Mouse (Mus musculus) cerebellum, adult 9-10 months (tissue): ENCODE data around the gene Gm5797.
"Not testable (repeated sequence)": the region's sequence is repeated elsewhere in the genome, so short reads cannot be mapped to it uniquely, and the experiment has no call there.

Source experiments
- DNase-seq: peaks from one replicate; pipeline ENCODE4 v3.0.0; 2022

Gene Gm5797

DNA sequence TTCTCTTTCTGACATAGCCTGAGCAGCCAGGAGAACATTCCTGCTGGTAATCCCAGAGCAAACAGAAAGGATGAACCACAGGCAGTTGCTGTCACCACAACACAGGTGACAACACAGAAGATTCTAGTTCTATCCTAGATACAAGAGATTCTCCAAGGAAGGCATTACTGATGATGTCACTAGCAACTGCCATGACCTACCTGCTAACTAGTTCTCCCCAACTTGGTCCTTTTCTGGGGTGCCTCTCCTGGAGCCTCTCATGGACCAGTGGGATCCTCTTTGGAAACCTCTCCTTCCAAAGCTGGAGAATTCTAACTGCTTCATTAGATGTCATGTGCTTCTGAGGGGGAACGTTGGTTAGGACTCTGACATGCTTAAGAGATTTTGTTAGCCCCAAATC, at the start of gene Gm5797:
Gene Gm5797 (minus strand): TSS at position 101 of the 400 bp plus-strand sequence.
- not testable (repeated sequence) for DNase-seq

- DNase-seq, result not testable (repeated sequence)
These were observed 32.8 kb upstream of the Gm5797 start, which contains the start of gene Gm8374 for GRCm38 (mm10) chr14:7365034-7365433. Gene Gm8374 (minus strand): TSS chr14:7365134.

- not testable (repeated sequence) for DNase-seq
These were observed 17.1 kb downstream of the Gm5797 start for GRCm38 (mm10) chr14:7315093-7315492.

- DNase-seq, result not testable (repeated sequence)
These were observed 17.5 kb downstream of the Gm5797 start, which contains the start of gene Gm3739 for GRCm38 (mm10) chr14:7314661-7315060. Gene Gm3739 (minus strand): TSS chr14:7315049.
